Mouse (Mus musculus): ENCODE measurements at regions not wholly inside any gene's neighbourhood (a gene's known extent, or its start where the extent isn't known, plus 50 kb on each side); places are given as distances from the start of the nearest gene placed in this dataset.

DNA sequence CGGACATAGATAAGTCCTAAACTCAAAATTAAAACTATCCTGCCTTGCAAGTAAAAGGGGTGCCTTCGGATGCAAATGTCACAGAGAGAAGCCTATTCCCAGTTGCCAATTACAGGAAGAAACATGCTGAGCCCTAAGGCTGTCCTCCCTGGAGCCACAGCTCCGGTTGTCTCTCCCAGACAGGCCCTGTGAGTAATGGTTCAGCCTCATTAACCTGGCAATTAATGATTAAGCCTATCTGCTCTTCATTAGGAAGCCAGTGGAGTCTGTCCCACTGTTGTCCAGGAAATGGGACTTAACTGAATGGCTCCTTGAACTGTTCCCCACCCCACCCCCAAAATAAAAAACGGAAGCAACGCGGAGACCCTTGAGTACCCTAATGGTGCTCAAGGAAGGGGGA is 207.7 kb downstream of the Sec23a start:
- ATAC-seq (ENCODE audit: low read depth): no peak
- Histone ChIP-seq H3K36me3 (ENCODE audit: control insufficient read depth, insufficient read depth) (no peaks in the 10 kb centered on the region), H3K27ac (ENCODE audit: low read length) (no peak overlapping the region), H3K4me2 (ENCODE audit: low read depth, low read length) (no peak overlapping the region), H3K4me1 (ENCODE audit: control insufficient read depth, low read depth, low read length) (no peaks in the 10 kb centered on the region), H3K27me3 (ENCODE audit: control insufficient read depth, insufficient read depth, low read depth, low read length) (no peaks in the 10 kb centered on the region), H3K9ac (ENCODE audit: low read depth, low read length) (no peak overlapping the region), H3K4me3 (ENCODE audit: low read depth, low read length) (no peak overlapping the region), H3K9me3 (replicated peaks; ENCODE audit: control insufficient read depth, low read length) (no peaks in the 10 kb centered on the region)
- 61% methylated on average over 6 of the region's 6 CpGs for WGBS (ENCODE audit: insufficient replicate concordance)

DNA sequence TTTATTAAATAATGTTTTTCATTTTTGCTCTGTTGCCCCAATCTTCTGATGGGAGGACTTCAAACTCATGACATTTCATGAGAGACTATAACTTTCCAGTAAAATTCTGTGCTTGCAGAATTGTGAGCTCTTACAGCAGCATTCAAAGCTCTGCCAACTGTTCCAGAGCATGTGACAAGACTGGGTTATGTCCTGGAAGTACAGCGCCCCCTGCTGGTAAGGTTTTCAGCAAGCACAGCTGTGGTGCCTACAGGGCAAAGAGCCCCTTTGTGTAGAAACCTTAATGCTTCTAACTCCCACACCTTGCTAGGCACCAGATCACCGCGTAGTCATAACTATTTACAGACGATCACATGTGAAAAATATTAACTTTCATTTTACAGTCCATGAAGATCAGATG is 209.4 kb downstream of the Sec23a start:
- Histone ChIP-seq H3K36me3 (ENCODE audit: control insufficient read depth, insufficient read depth) (no peaks in the 10 kb centered on the region), H3K9me3 (replicated peaks; ENCODE audit: control insufficient read depth, low read length) (no peaks in the 10 kb centered on the region), H3K9ac (ENCODE audit: low read depth, low read length) (no peak overlapping the region), H3K4me3 (ENCODE audit: low read depth, low read length) (no peak overlapping the region), H3K4me2 (ENCODE audit: low read depth, low read length) (no peak overlapping the region), H3K4me1 (ENCODE audit: control insufficient read depth, low read depth, low read length) (no peaks in the 10 kb centered on the region), H3K27ac (ENCODE audit: low read length) (no peak overlapping the region), H3K27me3 (ENCODE audit: control insufficient read depth, insufficient read depth, low read depth, low read length) (no peaks in the 10 kb centered on the region)
- ATAC-seq (ENCODE audit: low read depth): no peak
- WGBS (ENCODE audit: insufficient replicate concordance): 26% methylated on average over 4 of the region's 4 CpGs
